Comparison of ENCODE assay signal across 25 mouse cellular contexts in genomic region chr13:12408343-12409066, GRCm38 (mm10). TPM values are rescaled to one million over a fixed set of nuclear protein-coding genes. Genes with fewer than 3 reads are reported as not detected.
DNase-seq lines count a peak whose midpoint lies in the region; ATAC-seq and TF ChIP-seq lines count a peak whose summit lies in the region.
"Had no signal": no experiment of that assay in that cellular context is flagged by ENCODE, and none has a peak within 500 bp of the region (broad histone marks: within the 10 kb centered on the region; RNA-seq: fewer than 3 reads in every experiment).

No protein-coding gene starts in this region.

- peak; percentile 11 for DNase-seq in hindbrain, postnatal 0 days (ENCODE audit: low spot score)
- peak; percentile 56 for DNase-seq in lung, postnatal 25 days (ENCODE audit: low spot score)
- no peak for DNase-seq in lung, postnatal 4 days
- DNase-seq in kidney, postnatal 25 days: no peak
- no peak for DNase-seq in c-Kit-positive CD71-positive TER-119-positive erythroid progenitor cells, embryonic 14.5 days (ENCODE audit: low spot score)
- DNase-seq: adrenal gland, postnatal 10 days; B cell, adult 2 months; cerebellum, adult 9-11 months; embryo, embryonic 11 days; gastrocnemius, postnatal 36 days; heart, postnatal 36 days; kidney, adult 18-20 months; kidney, postnatal 10 days; retina, postnatal 1 day; right cerebral cortex, postnatal 4 days; thymus, postnatal 4 days had no signal

- no peak overlapping the region for H3K4me2 ChIP-seq in hindbrain, postnatal 0 days (ENCODE audit: low read depth, low read length)
- H3K4me2 ChIP-seq in hindbrain, embryonic 13.5 days: no peak overlapping the region
- H3K4me2 ChIP-seq: embryonic facial prominence, embryonic 15.5 days; heart, embryonic 12.5 days; limb, embryonic 13.5 days; neural tube, embryonic 13.5 days had no signal

- H3K9me3 ChIP-seq in hindbrain, postnatal 0 days (ENCODE audit: low read length): no peaks in the 10 kb centered on the region
- no peaks in the 10 kb centered on the region for H3K9me3 ChIP-seq in hindbrain, embryonic 13.5 days
- H3K9me3 ChIP-seq: embryonic facial prominence, embryonic 15.5 days; forebrain, embryonic 10.5 days; heart, embryonic 12.5 days; limb, embryonic 13.5 days; neural tube, embryonic 13.5 days had no signal

- no peaks in the 10 kb centered on the region for H3K27me3 ChIP-seq in hindbrain, postnatal 0 days (ENCODE audit: insufficient read depth, low read length)
- no peaks in the 10 kb centered on the region for H3K27me3 ChIP-seq in hindbrain, embryonic 13.5 days
- H3K27me3 ChIP-seq: embryonic facial prominence, embryonic 15.5 days; heart, embryonic 12.5 days; limb, embryonic 13.5 days; neural tube, embryonic 13.5 days had no signal

- no peak overlapping the region for H3K4me3 ChIP-seq in hindbrain, postnatal 0 days (ENCODE audit: low read length)
- no peak overlapping the region for H3K4me3 ChIP-seq in hindbrain, embryonic 13.5 days
- H3K4me3 ChIP-seq: embryonic facial prominence, embryonic 15.5 days; forebrain, embryonic 10.5 days; heart, embryonic 12.5 days; limb, embryonic 13.5 days; neural tube, embryonic 13.5 days had no signal

- no peaks in the 10 kb centered on the region for H3K4me1 ChIP-seq in hindbrain, postnatal 0 days (ENCODE audit: insufficient read depth, low read length)
- H3K4me1 ChIP-seq in hindbrain, embryonic 13.5 days (replicated peaks): no peaks in the 10 kb centered on the region
- H3K4me1 ChIP-seq: embryonic facial prominence, embryonic 15.5 days; forebrain, embryonic 10.5 days; heart, embryonic 12.5 days; limb, embryonic 13.5 days; neural tube, embryonic 13.5 days had no signal

- H3K27ac ChIP-seq in hindbrain, postnatal 0 days: no peak overlapping the region
- H3K27ac ChIP-seq in hindbrain, embryonic 13.5 days: no peak overlapping the region
- H3K27ac ChIP-seq: embryonic facial prominence, embryonic 15.5 days; forebrain, embryonic 10.5 days; limb, embryonic 13.5 days; neural tube, embryonic 13.5 days had no signal

- no peak for ATAC-seq in hindbrain, postnatal 0 days
- no peak for ATAC-seq in hindbrain, embryonic 13.5 days (ENCODE audit: low FRiP score)
- peak; percentile 50 for ATAC-seq in common myeloid progenitor, adult 5-6 weeks (replicated peaks; ENCODE audit: low read depth, poor library complexity, severe bottlenecking)
- peak; percentile 59 for ATAC-seq in neutrophil, adult 5-6 weeks (ENCODE audit: extremely low read depth, insufficient number of reproducible peaks, low FRiP score, poor library complexity, severe bottlenecking)
- ATAC-seq: hindbrain, embryonic 16.5 days had no signal

- WGBS in hindbrain, postnatal 0 days: 88% methylated on average over 9 of the region's 9 CpGs
- WGBS in hindbrain, embryonic 13.5 days: 85% methylated on average over 9 of the region's 9 CpGs

- TF ChIP-seq CTCF in hindbrain, postnatal 0 days (IDR thresholded peaks at IDR 0.05; ENCODE audit: low read depth): no peak

- H3K36me3 ChIP-seq in hindbrain, postnatal 0 days (ENCODE audit: insufficient read depth, low read length): peaks cover 37% of the 10 kb centered on the region
- peaks cover 75% of the 10 kb centered on the region for H3K36me3 ChIP-seq in hindbrain, embryonic 13.5 days

- H3K9ac ChIP-seq in hindbrain, postnatal 0 days (replicated peaks; ENCODE audit: low read length): no peak overlapping the region
- H3K9ac ChIP-seq in hindbrain, embryonic 13.5 days: no peak overlapping the region
- H3K9ac ChIP-seq: embryonic facial prominence, embryonic 15.5 days; heart, embryonic 12.5 days; limb, embryonic 13.5 days; neural tube, embryonic 13.5 days had no signal

RNA-seq across cellular contexts. Expression of gene Heatr1, which starts 13.7 kb away (rescaled TPM):
- 12.4 and 14.2 TPM in 2 replicates for total RNA-seq in hindbrain, postnatal 0 days (2014; rRNA removed)
- 5.9 and 6.4 TPM in 2 replicates for polyA plus RNA-seq in hindbrain, postnatal 0 days (2015; fragmentation: Nextera tagmentation; extraction: Ambion mirVana)
- 12.5 and 12.8 TPM in 2 replicates for polyA plus RNA-seq in hindbrain, embryonic 13.5 days (2015; fragmentation: Nextera tagmentation; extraction: Ambion mirVana)
- 119 and 120 TPM in 2 replicates for total RNA-seq in common myeloid progenitor, adult 5-6 weeks (2017)
- total RNA-seq in neutrophil, adult 5-6 weeks (2017): 50.9 and 71.2 TPM in 2 replicates

RNA-seq across cellular contexts. Expression of gene Lgals8, which starts 56.2 kb away (rescaled TPM):
- total RNA-seq in hindbrain, postnatal 0 days (2014; rRNA removed): 19.6 and 20.1 TPM in 2 replicates
- polyA plus RNA-seq in hindbrain, postnatal 0 days (2015; fragmentation: Nextera tagmentation; extraction: Ambion mirVana): 28.6 and 30.0 TPM in 2 replicates
- 16.0 and 20.0 TPM in 2 replicates for polyA plus RNA-seq in hindbrain, embryonic 13.5 days (2015; fragmentation: Nextera tagmentation; extraction: Ambion mirVana)
- total RNA-seq in common myeloid progenitor, adult 5-6 weeks (2017): 53.0 and 53.8 TPM in 2 replicates
- total RNA-seq in neutrophil, adult 5-6 weeks (2017): 130 and 160 TPM in 2 replicates

Comparison
In these comparisons a context has a peak if more than half of its experiments do, and no peak if none do; other contexts are left out.
1. DNase-seq: peak in hindbrain, postnatal 0 days (single experiment) and lung, postnatal 25 days (single experiment); none in lung, postnatal 4 days (0 of 2), kidney, postnatal 25 days (0 of 2) and c-Kit-positive CD71-positive TER-119-positive erythroid progenitor cells, embryonic 14.5 days (single experiment).
2. ATAC-seq: peak in common myeloid progenitor, adult 5-6 weeks (single experiment) and neutrophil, adult 5-6 weeks (single experiment); none in hindbrain, postnatal 0 days (single experiment) and hindbrain, embryonic 13.5 days (single experiment).